Mouse (Mus musculus) liver, embryonic 15.5 days (tissue): ENCODE measurements around the gene Vgll4. TPM values are rescaled to one million over a fixed set of nuclear protein-coding genes. Genes with fewer than 3 reads are reported as not detected.
A peak's percentile ranks its signal among the peaks of the same experiment; 100 is the strongest.

Source experiments
- ATAC-seq: fragments of 200-750 bp; cut with Nextera tagmentation; 2 replicates; pipeline ENCODE4 v1.8.0; 2017; ENCODE audit warnings: moderate number of reproducible peaks, mild to moderate bottlenecking, moderate library complexity; ENCODE audit not compliant: insufficient read depth
- H3K27ac ChIP-seq: fragments of 300-500 bp; sonication (generic); replicated peaks from 2 replicates; pipeline ENCODE4 v1.5.1; 2015; ENCODE audit warnings: mild to moderate bottlenecking, inconsistent platforms
- H3K27me3 ChIP-seq: fragments of 300-500 bp; sonication (generic); 2 replicates; pipeline ENCODE4 v1.6.1; 2015; ENCODE audit warnings: mild to moderate bottlenecking, inconsistent platforms
- H3K36me3 ChIP-seq: fragments of 300-500 bp; sonication (generic); replicated peaks from 2 replicates; pipeline ENCODE4 v1.6.1; 2015; ENCODE audit warnings: moderate library complexity, mild to moderate bottlenecking, inconsistent platforms
- H3K4me1 ChIP-seq: fragments of 300-500 bp; sonication (generic); replicated peaks from 2 replicates; pipeline ENCODE4 v1.6.1; 2015; ENCODE audit warnings: inconsistent platforms
- H3K4me2 ChIP-seq: fragments of 300-500 bp; sonication (generic); 2 replicates; pipeline ENCODE4 v1.6.1; 2015; ENCODE audit warnings: moderate library complexity, mild to moderate bottlenecking, inconsistent platforms
- H3K4me3 ChIP-seq: fragments of 300-500 bp; sonication (generic); replicated peaks from 2 replicates; pipeline ENCODE4 v1.5.1; 2015; ENCODE audit warnings: mild to moderate bottlenecking, inconsistent platforms
- H3K9ac ChIP-seq: fragments of 300-500 bp; sonication (generic); 2 replicates; pipeline ENCODE4 v1.6.1; 2015; ENCODE audit warnings: moderate library complexity, mild to moderate bottlenecking, inconsistent platforms
- H3K9me3 ChIP-seq: fragments of 300-500 bp; sonication (generic); replicated peaks from 2 replicates; pipeline ENCODE4 v1.6.1; 2016; ENCODE audit warnings: inconsistent platforms
- WGBS: fragments of 180-500 bp; shearing (Covaris S2); methylation state at CpG from one replicate; pipeline ENCODE4 v1.1.7; 2015; ENCODE audit warnings: mixed read lengths; ENCODE audit not compliant: insufficient replicate concordance; 5-methylcytosine and 5-hydroxymethylcytosine counted together
- polyA plus RNA-seq: library from polyadenylated mRNA; unstranded; fragments of >200 nt; fragmentation: Nextera tagmentation; extraction: Ambion mirVana; gene quantifications from 2 replicates; pipeline ENCODE4 v1.2.1, GENCODE M21; 2015

Vgll4 gene
- polyA plus RNA-seq, 1 experiment from 2014 or later = 11.5 TPM

- Histone ChIP-seq H3K27me3 (no peaks in the 10 kb centered on the region), H3K9ac (no peak overlapping the region), H3K36me3 (no peaks in the 10 kb centered on the region), H3K4me2 (peak overlapping the region; percentile 25), H3K27ac (0 out of 2 replicates have a peak overlapping the region, but pooled peaks have one; percentile 19), H3K4me1 (peaks cover 67% of the 10 kb centered on the region), H3K4me3 (no peak overlapping the region), H3K9me3 (no peaks in the 10 kb centered on the region)
- ATAC-seq = no peak
- 62% methylated on average over 11 of the region's 11 CpGs for WGBS
These were observed 52.7 kb downstream of the Vgll4 start for GRCm38 (mm10) chr6:114917129-114917528.

- Histone ChIP-seq H3K27me3 (no peaks in the 10 kb centered on the region), H3K4me3 (no peak overlapping the region), H3K27ac (no peak overlapping the region; the same call in 1 of the 2 replicates), H3K9ac (no peak overlapping the region), H3K4me1 (peaks cover 64% of the 10 kb centered on the region), H3K36me3 (no peaks in the 10 kb centered on the region), H3K4me2 (peak overlapping the region; percentile 37), H3K9me3 (no peaks in the 10 kb centered on the region)
- ATAC-seq = no peak
- WGBS = 9% methylated on average over 5 of the region's 5 CpGs
These were observed 53.1 kb downstream of the Vgll4 start for GRCm38 (mm10) chr6:114916715-114916992.

GRCm38 (mm10) chr6:114915915-114916714 lies 53.7 kb downstream of the Vgll4 start:
- Histone ChIP-seq H3K27ac (no peak overlapping the region; the same call in 1 of the 2 replicates), H3K27me3 (no peaks in the 10 kb centered on the region), H3K9ac (no peak overlapping the region), H3K4me3 (no peak overlapping the region), H3K9me3 (no peaks in the 10 kb centered on the region), H3K36me3 (no peaks in the 10 kb centered on the region), H3K4me2 (peak overlapping the region; percentile 37), H3K4me1 (peaks cover 60% of the 10 kb centered on the region)
- no peak for ATAC-seq
- whole genome bisulfite sequencing = 37% methylated on average over 19 of the region's 19 CpGs

GRCm38 (mm10) chr6:114914041-114914716 lies 55.6 kb downstream of the Vgll4 start:
- Histone ChIP-seq H3K9ac (no peak overlapping the region), H3K4me1 (peaks cover 50% of the 10 kb centered on the region), H3K36me3 (no peaks in the 10 kb centered on the region), H3K4me3 (no peak overlapping the region), H3K27ac (no peak overlapping the region), H3K9me3 (no peaks in the 10 kb centered on the region), H3K4me2 (no peak overlapping the region), H3K27me3 (no peaks in the 10 kb centered on the region)
- 74% methylated on average over 10 of the region's 10 CpGs for WGBS
- ATAC-seq = no peak

- no peak overlapping the region for H3K27ac ChIP-seq
- no peak overlapping the region for H3K4me3 ChIP-seq
- no peaks in the 10 kb centered on the region for H3K9me3 ChIP-seq
- no peak for ATAC-seq
- H3K4me2 ChIP-seq = no peak overlapping the region
- H3K9ac ChIP-seq = no peak overlapping the region
- H3K4me1 ChIP-seq = peaks cover 42% of the 10 kb centered on the region
- WGBS = 51% methylated on average over 4 of the region's 4 CpGs
- H3K36me3 ChIP-seq = no peaks in the 10 kb centered on the region
- H3K27me3 ChIP-seq = no peaks in the 10 kb centered on the region
These were observed 56.7 kb downstream of the Vgll4 start for GRCm38 (mm10) chr6:114913142-114913541.

- peaks cover 42% of the 10 kb centered on the region for H3K4me1 ChIP-seq
- no peak overlapping the region for H3K4me3 ChIP-seq
- H3K27ac ChIP-seq = no peak overlapping the region
- no peaks in the 10 kb centered on the region for H3K36me3 ChIP-seq
- ATAC-seq = no peak
- 75% methylated on average over 3 of the region's 3 CpGs for whole genome bisulfite sequencing
- H3K4me2 ChIP-seq = no peak overlapping the region
- H3K9ac ChIP-seq = no peak overlapping the region
- no peaks in the 10 kb centered on the region for H3K9me3 ChIP-seq
- no peaks in the 10 kb centered on the region for H3K27me3 ChIP-seq
These were observed 58.3 kb downstream of the Vgll4 start for GRCm38 (mm10) chr6:114911540-114911939.

GRCm38 (mm10) chr6:114909801-114910200 lies 60.0 kb downstream of the Vgll4 start:
- H3K4me2 ChIP-seq = no peak overlapping the region
- no peak overlapping the region for H3K9ac ChIP-seq
- peaks cover 44% of the 10 kb centered on the region for H3K4me1 ChIP-seq
- H3K27ac ChIP-seq = no peak overlapping the region
- H3K4me3 ChIP-seq = no peak overlapping the region
- WGBS = 70% methylated on average over 7 of the region's 7 CpGs
- no peaks in the 10 kb centered on the region for H3K36me3 ChIP-seq
- no peaks in the 10 kb centered on the region for H3K27me3 ChIP-seq
- no peaks in the 10 kb centered on the region for H3K9me3 ChIP-seq
- ATAC-seq = no peak

GRCm38 (mm10) chr6:114907459-114907858 lies 62.3 kb downstream of the Vgll4 start:
- no peak overlapping the region for H3K4me2 ChIP-seq
- H3K27me3 ChIP-seq = no peaks in the 10 kb centered on the region
- ATAC-seq = no peak
- peaks cover 59% of the 10 kb centered on the region for H3K4me1 ChIP-seq
- no peak overlapping the region for H3K4me3 ChIP-seq
- 89% methylated on average over 6 of the region's 6 CpGs for WGBS
- H3K27ac ChIP-seq = no peak overlapping the region
- H3K36me3 ChIP-seq = no peaks in the 10 kb centered on the region
- no peak overlapping the region for H3K9ac ChIP-seq
- H3K9me3 ChIP-seq = no peaks in the 10 kb centered on the region

- ATAC-seq = no peak
- no peak overlapping the region for H3K9ac ChIP-seq
- no peaks in the 10 kb centered on the region for H3K27me3 ChIP-seq
- H3K4me2 ChIP-seq = no peak overlapping the region
- no peak overlapping the region for H3K4me3 ChIP-seq
- peaks cover 68% of the 10 kb centered on the region for H3K4me1 ChIP-seq
- WGBS = 55% methylated on average over 5 of the region's 5 CpGs
- no peaks in the 10 kb centered on the region for H3K36me3 ChIP-seq
- no peaks in the 10 kb centered on the region for H3K9me3 ChIP-seq
- no peak overlapping the region for H3K27ac ChIP-seq
These were observed 63.6 kb downstream of the Vgll4 start for GRCm38 (mm10) chr6:114906209-114906608.

GRCm38 (mm10) chr6:114905253-114906028 lies 64.4 kb downstream of the Vgll4 start:
- peaks cover 75% of the 10 kb centered on the region for H3K4me1 ChIP-seq
- H3K9ac ChIP-seq = no peak overlapping the region
- H3K36me3 ChIP-seq = no peaks in the 10 kb centered on the region
- no peak overlapping the region for H3K4me2 ChIP-seq
- H3K9me3 ChIP-seq = no peaks in the 10 kb centered on the region
- no peak overlapping the region for H3K4me3 ChIP-seq
- ATAC-seq = no peak
- no peak overlapping the region for H3K27ac ChIP-seq
- WGBS = 47% methylated on average over 8 of the region's 8 CpGs
- no peaks in the 10 kb centered on the region for H3K27me3 ChIP-seq

- H3K36me3 ChIP-seq = no peaks in the 10 kb centered on the region; the same call in 1 of the 2 replicates
- H3K27ac ChIP-seq = no peak overlapping the region
- H3K4me1 ChIP-seq = peaks cover 81% of the 10 kb centered on the region
- WGBS = 79% methylated on average over 3 of the region's 3 CpGs
- ATAC-seq = no peak
- H3K9me3 ChIP-seq = no peaks in the 10 kb centered on the region
- H3K4me3 ChIP-seq = no peak overlapping the region
- H3K9ac ChIP-seq = no peak overlapping the region
- no peaks in the 10 kb centered on the region for H3K27me3 ChIP-seq
- H3K4me2 ChIP-seq = no peak overlapping the region
These were observed 65.0 kb downstream of the Vgll4 start for GRCm38 (mm10) chr6:114904818-114905217.
